Mouse (Mus musculus): ENCODE results near the gene Ehmt2. TPM values are rescaled to one million over a fixed set of nuclear protein-coding genes. Genes with fewer than 3 reads are reported as not detected.
"Not testable (repeated sequence)": the region's sequence is repeated elsewhere in the genome, so short reads cannot be mapped to it uniquely, and the experiment has no call there.

Gene Ehmt2
- total RNA-seq, 2 experiments from 2014 or later: 72.4 to 108 TPM

DNA sequence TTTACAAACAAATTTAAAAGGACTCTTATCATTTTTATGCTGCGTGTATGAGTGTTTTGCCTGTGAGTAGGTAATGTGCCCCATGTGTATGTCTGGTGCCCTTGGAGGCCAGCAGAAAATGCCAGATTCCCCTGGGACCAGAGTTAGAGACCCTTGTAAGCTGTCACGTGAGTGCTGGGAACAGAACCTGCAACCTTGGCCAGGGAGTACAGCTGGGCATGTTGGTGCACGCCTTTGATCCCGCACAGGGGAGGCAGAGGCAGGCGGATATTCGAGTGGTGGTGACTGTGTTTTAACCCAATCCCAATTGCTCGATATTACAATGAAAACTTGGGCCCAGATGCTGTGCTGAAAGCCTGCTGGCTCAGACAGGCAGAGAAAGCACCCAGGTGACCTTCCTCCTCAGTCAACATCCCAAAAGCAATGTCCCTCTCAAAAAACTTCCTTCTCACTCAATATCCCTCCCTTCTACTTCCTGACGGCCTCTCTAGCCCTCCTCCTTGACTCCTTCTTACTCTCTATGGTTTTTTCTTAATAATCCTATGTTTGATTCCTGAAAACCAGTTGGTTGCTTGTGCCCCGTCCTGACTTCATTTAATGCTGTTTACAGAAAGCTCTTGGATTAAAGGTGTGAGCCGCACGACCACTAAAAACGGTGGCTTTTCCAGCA, 8.1 kb upstream of the Ehmt2 start:
- no peak for ATAC-seq (replicated peaks; ENCODE audit: poor library complexity)

DNA sequence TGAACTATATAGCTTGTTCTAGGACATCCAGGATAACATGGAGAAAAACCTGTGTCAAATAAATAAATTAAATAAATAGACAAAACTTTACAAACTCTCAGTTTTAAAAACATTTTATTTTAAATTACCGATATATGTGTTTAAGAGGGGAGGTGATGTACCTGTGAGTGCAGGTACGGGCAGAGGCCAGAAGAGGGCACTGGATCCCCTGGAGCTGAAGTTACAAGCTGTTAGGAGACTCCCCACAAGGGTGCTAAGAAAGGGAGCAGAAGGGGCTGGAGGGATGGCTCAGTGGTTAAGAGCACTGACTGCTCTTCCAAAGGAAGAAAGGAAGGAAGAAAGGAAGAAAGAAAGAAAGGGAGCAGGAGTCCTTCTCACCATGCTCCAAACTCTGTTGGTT, 6.9 kb upstream of the Ehmt2 start:
- no peak for ATAC-seq (replicated peaks; ENCODE audit: poor library complexity)

DNA sequence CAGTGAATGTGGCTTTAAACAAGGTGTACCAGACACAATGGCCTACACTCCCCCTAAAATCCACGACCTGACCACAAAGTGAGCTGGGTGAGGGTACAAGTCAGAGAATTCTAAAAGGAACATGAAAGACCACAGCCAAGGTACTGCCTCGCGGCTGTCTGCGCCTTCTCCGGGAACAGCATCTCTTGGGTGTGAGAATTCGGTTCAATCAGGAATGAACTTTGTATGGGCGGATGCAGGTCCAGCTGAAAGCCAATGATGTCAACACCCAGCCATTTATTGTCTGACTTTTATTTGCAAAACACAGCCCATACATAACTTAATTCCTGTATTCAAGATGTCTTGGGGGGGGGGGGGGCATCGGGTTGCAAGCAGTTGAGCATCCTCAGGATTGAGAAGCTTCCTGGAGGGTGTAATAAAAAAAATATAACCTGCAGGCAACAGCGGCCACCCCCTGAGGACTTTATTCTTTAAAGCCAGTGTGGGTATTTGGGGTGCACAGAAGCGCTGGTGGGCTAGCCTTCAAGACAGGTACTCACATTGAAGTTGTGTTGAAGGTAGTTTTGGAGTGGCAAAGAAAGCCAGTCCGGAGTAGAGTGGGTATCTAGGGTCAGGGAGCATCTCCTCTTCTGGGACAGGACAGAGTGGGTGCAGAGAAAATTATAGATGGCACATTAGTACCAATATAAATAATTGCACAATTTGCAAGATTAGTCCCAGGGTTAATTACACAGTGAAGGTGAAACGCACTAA, 5.0 kb upstream of the Ehmt2 start:
- no peak for ATAC-seq (replicated peaks; ENCODE audit: poor library complexity)

DNA sequence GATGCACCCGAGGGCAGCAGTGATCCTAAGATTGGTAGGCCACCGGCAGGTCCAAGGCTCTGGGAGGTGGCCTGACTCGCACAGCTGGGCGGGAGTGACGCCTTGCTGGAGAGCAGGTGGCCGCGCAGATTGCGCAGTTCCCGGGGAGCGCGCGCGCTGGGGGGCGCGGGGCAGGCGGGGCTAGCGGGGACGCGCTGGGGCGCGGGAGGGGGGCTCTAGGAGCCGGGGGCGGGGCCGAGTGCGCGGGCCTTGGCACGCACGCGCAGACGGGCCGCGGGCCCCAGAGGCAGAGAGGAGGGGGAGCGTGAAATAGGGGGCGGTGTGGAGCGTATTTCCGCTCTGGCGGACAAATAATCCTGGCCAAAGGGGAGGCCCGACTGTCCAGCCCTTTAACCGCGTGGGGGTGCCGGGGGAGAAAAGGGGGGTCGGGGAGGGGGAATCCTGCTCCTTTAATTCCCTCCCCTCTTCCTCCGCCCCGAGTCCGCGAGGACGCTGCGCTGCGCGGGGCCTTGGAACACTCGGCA, 4.1 kb upstream of the Ehmt2 start:
- ATAC-seq (replicated peaks; ENCODE audit: poor library complexity): peak; percentile 72

DNA sequence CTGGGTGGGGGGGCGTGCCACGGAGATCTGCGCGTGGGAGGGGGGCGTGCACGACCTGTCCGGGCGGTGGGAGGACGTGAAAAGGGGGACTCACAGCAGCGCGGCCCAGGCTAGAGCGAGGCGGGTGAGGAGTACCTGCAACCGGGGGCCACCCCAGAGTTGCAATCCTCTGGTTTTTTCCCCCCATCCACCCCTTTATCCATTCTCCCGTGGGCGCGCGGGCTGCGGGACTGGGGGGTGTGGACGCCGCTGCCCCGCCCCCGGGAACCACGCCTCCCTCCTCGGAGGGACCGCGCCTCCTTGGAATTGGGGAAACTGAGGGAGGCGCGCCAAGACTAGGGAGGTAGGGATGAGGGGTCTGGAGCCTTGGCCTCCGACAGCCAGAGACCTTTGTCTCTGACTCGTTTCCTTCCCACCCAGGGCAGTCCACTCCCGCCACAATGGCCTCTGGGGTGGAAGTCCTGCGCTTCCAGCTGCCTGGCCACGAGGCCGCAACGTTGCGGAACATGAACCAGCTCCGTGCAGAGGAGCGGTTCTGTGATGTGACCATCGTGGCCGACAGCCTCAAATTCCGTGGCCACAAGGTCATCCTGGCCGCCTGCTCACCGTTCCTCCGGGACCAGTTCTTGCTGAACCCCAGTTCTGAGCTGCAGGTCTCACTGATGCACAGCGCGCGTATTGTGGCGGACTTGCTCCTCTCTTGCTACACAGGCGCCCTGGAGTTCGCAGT, 3.3 kb upstream of the Ehmt2 start:
- ATAC-seq (replicated peaks; ENCODE audit: poor library complexity): no peak

DNA sequence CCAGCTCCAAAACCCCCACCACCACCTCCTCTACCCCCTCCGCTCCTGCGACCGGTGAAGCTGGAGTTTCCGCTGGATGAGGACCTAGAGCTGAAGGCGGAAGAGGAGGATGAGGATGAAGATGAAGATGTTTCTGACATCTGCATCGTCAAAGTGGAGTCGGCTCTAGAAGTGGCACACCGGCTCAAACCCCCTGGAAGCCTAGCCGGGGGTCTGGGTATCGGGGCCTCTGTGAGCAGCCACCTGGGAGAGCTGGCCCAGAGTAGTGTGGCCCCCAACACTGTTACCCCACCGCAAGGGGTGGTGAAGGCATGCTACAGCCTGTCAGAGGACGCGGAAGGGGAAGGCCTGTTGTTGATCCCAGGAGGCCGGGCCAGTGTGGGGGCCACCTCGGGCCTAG, 2.5 kb upstream of the Ehmt2 start:
- no peak for ATAC-seq (replicated peaks; ENCODE audit: poor library complexity)

DNA sequence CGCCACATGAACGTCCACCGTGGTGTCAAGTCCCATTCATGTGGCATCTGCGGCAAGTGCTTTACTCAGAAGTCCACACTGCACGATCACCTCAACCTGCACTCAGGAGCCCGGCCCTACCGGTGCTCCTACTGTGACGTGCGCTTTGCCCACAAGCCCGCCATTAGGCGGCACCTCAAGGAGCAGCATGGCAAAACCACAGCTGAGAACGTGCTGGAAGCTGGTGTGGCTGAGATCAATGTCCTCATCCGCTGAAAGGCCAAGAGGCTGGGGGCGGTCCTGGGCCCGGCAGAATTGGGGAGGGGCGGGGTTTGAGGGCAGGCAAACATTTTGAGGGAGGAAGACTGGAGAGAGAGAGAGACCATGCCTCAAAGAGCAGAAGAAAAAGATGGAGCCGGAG, 1.9 kb upstream of the Ehmt2 start:
- no peak for ATAC-seq (replicated peaks; ENCODE audit: poor library complexity)

DNA sequence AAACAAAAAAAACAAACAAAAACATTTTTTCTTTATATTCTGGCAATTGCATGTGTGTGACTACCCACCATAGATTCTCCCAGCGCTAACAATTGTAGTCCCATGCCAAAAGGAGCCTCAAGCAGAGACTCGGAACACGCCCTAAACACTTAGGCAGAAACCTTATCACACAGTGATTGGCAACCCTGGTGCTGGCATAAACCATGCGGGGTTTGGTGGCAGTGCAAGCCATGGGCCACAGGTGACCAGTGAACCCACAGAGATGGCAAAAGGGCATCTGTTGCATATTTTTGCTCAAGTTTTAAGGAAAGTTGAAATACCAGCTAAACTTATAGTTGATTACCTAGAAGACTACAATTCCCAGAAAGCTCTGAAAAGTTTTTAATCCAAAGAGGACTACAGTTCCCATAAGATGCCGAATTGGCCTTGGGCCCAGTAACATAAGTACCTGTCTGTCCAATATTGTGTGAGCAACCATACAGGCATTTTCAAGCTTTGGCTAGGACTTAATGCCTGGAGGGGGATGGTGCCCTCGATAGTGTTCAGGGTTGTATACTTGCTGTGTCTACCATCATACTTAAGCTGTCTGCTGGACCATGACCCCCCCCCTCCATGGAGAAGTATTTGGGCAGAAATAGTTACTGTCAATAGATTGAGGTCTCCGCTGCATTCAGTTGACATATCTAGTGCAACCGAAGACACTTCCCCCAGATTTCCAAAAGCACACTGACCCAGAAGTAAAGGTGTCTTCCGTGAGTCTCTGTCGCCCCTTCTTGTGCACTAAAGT, 703 bp upstream of the Ehmt2 start:
- peak; percentile 33 for ATAC-seq (replicated peaks; ENCODE audit: poor library complexity)

DNA sequence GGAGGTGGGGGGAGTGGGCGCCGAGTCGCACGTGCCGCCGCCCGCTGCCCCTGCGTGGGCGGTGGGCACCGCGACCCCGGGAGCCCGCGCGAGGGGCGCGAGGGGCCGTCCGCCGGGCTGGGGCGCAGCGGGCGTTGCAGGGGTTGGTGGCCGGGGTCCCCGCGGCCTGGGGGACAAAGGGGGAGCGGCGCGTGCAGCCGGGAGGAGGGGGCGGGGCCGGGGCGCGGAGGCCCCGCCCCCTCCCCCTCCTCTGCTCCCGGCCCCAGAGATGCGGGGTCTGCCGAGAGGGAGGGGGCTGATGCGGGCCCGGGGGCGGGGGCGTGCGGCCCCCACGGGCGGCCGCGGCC, 410 bp downstream of the Ehmt2 start:
- no peak for ATAC-seq (replicated peaks; ENCODE audit: poor library complexity)

DNA sequence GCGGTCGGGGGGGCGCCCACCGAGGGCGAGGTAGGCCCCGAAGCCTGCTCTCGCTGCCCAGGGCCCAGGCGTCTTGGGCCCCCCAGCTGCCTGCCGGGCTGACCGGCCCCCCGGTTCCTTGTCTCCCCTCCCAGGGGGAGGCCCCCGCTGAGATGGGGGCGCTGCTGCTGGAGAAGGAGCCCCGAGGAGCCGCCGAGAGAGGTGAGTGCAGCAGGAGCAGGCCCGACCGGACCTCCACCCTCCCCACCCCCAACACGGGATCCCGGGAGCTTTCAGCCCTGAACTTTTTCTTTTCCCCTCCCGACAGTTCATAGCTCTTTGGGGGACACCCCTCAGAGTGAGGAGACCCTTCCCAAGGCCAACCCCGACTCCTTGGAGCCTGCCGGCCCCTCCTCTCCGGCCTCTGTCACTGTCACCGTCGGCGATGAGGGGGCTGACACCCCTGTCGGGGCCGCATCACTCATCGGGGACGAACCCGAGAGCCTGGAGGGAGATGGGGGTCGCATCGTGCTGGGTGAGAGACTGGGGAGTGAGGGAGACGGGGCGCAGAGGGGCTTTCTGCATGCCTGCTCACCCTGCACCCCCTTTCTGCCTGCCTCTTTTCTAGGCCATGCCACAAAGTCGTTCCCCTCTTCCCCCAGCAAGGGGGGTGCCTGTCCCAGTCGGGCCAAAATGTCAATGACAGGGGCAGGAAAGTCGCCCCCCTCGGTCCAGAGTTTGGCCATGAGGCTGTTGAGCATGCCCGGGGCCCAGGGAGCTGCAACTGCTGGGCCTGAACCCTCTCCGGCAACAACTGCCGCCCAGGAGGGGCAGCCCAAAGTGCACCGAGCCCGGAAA, 1.0 kb downstream of the Ehmt2 start:
- no peak for ATAC-seq (replicated peaks; ENCODE audit: poor library complexity)

DNA sequence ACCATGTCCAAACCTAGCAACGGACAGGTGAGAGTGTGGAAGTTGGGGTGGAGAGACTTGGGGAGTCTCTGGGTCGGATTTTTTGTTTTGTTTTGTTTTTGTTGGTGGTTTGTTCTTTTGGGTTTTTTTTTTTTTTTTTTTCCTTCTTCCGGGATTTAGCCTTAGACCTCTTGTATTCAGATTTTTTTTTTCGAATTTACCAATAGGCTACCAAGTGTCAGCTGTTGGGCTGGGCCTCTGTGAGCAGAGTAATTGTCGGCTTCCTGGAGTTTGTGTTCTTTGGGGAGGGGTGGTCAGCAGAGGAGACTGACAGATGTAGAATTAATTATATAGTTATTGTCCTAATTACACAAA, 1.6 kb downstream of the Ehmt2 start:
- ATAC-seq (replicated peaks; ENCODE audit: poor library complexity): no peak

DNA sequence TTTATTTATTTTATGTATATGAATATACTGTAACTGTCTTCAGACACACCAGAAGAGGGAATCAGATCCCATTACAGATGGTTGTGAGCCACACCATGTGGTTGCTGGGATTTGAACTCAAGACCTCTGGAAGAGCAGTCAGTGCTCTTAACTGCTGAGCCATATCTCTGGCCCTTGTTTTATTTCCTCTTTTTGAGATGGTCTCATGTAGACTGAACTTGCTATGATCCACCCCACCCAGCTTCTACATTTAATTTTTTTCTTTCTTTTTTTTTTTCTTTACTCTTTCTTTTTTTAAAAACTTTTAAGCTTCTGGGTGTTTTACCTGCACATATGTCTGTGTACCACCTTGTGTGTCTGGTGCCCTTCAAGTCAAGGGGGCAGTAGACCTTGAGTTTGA, 2.6 kb downstream of the Ehmt2 start:
- not testable (repeated sequence) for ATAC-seq (replicated peaks; ENCODE audit: poor library complexity)

DNA sequence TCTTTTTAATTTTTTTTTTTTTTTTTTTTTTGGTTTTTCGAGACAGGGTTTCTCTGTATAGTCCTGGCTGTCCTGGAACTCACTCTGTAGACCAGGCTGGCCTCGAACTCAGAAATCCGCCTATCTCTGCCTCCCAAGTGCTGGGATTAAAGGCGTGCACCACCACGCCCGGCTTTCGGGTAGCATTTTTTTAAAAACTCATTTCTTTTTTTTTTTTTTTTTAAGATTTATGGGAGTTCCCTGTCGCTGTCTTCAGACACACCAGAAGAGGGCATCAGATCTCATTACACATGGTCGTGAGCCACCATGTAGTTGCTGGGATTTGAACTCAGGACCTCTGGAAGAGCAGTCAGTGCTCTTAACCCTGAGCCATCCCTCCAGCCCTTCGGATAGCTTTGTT, 3.7 kb downstream of the Ehmt2 start:
- not testable (repeated sequence) for ATAC-seq (replicated peaks; ENCODE audit: poor library complexity)

DNA sequence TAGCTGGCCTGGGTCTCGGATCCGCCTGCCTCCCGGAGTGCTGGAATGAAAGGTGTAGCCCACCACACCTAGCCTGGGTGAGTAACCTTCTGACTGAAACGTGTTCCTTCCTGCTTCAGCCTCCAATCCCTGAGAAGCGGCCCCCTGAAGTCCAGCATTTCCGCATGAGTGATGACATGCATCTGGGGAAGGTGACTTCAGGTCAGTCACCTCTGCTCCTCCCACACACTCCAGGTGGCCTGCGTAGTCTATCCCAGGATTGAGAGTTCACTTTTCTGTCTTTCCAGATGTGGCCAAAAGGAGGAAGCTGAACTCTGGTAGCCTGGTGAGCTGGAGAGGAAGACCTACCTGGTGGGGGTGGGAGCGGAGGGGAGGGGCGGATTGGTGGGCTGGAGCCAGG, 4.6 kb downstream of the Ehmt2 start:
- no peak for ATAC-seq (replicated peaks; ENCODE audit: poor library complexity)

DNA sequence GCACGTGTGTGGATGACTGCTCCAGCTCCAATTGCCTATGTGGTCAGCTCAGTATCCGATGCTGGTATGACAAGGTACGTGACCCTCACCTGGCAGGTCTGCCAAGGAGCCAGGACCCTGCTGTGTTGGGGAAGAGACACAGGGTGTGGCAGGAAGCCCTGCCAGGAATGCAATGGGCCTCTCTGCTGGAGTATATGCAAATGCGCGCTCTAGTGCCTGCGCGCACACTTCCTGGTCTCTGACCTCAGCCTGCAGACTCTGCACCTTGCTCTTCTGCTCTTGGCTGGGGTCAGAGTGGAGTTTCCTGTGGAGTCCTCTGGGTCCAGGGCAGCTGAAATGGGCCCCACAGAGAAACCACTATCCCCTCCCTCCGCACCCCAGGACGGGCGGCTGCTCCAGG, 12.7 kb downstream of the Ehmt2 start:
- ATAC-seq (replicated peaks; ENCODE audit: poor library complexity): no peak

DNA sequence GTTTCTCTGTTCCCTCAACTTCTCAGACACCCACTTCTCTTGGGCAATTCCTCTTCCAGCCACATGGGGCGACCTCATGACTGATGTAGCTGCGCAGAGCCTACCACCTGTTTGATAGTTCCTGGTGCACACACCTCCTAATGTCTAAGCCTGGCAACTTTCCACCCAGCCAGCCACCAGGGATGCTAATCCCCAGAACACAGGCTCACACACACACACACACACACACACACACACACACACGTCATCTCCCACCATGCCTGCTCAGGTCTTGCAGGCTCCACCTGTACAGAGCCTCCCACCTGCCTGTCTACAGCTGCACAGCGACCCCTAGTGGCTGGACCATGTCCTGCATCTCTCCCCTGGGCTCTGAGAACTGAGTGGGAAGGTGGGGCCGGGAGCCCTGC, 13.7 kb downstream of the Ehmt2 start:
- ATAC-seq (replicated peaks; ENCODE audit: poor library complexity): peak; percentile 86

DNA sequence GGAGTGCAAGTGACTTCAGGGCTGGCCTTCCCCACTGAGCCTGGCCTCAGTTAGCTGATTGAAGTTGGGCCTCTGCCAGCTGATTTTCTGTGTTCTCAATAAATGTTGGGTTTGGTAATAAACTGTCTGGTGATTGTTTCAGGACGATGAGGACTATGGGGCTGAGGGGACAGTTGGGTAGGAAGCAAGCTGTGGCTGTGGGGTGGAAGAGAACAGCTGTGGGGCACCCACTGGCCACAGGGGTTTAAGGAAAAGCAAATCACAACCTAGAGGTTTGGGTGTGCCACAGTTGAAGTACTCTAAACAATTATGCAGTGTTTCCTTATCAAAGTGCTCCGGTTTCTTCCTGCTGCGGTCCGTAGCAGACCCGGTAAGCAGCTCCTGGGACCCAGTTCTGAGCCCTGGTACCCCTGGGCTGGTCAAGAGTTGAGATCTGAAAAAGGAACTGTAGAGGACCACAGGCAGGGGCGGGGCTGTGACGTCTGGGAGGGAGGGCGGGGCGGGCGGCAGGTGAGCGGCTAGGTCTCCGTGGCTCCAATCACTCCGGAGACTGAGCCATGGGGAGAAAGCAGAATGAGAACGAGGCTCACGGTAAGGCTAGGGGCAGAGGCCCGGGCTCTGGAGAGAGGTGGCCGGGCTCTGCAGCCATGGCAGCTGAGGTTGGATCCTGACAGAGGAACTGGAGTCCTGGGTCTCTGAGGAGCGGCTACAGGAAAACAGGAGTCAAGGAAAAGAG, 15.8 kb downstream of the Ehmt2 start, which contains the start of gene Slc44a4:
TSS of gene Slc44a4 (plus strand) at position 537 of the 736 bp plus-strand sequence.
- no peak for ATAC-seq (replicated peaks; ENCODE audit: poor library complexity)

DNA sequence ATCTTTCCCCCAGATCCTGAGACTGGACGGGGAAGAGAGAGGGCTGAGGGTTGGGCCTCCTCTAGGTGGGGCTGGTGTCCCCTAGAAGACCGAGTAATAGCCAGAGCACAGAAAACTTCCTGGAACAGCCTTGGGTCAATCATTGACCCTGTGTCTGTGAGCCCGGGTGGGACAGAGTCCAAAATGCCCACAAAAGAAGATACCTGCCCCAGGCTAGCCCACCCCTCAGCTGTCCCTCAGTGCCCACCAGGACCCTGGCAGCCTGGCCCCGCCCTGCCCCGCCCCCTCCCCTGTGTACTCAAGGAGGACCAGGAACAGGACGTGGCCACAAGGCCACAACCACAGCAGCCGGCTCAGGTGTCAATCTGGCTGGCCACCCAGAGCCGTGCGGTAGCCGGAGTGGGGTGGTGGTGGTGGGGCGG, 17.2 kb downstream of the Ehmt2 start:
- 0 out of 2 replicates have a peak, but pooled peaks have one; percentile 33 for ATAC-seq (replicated peaks; ENCODE audit: poor library complexity)

DNA sequence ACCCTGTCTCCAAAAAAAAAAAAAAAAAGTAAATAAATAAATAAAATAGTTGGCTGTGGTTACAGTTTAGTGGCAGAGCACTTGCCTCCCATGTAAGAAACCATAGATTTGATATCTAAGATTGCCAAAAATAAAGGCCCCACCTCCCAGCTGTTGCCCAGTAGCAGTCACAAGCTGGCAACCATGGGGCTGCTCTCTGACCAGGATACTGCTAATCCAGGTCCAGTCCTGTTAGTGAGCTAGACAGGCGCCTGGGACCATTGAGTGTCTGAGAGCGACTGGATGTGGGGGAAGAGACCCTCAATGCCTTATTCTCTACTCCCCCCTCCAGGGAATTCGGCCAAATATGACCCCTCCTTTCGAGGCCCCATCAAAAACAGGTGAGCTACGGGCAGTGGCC, 18.0 kb downstream of the Ehmt2 start:
- no peak for ATAC-seq (replicated peaks; ENCODE audit: poor library complexity)
